Mouse (Mus musculus) cerebellum, adult 9-10 months (tissue): ENCODE results near the gene Sema6d.

Experiments
- DNase-seq: peaks from one replicate; pipeline ENCODE4 v3.0.0; 2022

Sema6d gene

DNA sequence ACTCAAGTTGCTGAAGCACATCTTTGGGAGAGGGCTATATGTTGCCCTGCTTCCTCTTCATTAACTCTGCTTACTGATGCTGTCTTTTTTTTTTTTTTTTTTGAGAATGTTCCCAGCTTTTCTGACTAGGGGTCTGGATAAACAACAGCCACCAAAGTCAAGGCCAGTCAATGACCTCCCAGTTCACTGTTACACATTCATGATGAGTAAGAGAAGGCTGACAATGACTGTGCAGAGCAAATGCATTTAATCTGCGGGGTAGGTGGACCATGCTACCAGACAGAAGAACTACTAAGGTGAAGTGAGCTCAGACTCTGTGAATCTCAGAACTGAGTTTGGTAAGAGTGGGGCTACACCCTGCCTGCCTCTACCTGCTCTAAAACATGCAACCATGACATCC lies 396.0 kb downstream of the Sema6d start:
- DNase-seq: no peak

DNA sequence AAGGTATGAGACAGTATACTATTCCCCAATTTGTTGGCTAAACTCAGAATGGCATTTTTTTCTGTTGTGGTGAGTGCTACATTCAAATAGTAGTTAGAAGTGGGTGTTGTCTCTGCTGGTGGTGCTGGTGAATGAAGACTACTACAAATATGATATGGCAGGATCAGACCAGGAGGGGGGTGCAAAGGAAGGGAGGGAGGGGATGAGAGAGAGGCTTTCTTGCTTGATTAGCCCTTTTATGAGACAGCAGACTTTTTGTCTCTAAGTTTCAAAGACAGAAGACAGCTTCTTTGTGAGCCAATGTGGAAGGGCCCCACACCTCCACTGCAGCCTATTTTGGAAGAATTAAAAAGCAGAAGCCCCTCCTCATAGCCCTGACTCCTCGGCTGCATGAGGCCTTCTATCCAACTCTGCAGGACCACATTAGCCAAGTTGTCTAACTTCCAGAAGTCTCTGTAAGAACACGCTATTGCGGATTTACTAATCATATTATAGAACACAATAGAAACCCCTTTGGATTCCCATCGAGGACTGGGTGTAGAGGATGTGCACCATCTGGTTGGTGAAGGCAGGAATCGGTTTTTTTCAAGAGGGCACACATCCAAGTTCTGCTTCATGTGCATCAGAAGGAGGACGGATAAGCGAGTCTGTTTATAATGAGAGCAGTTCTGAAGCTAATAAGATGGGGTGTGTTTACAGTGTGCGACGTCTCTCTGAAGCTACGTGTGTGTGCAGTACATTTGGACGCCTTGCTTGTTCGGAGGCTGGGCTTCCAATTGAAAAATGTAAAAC lies 400.4 kb downstream of the Sema6d start:
- no peak for DNase-seq

DNA sequence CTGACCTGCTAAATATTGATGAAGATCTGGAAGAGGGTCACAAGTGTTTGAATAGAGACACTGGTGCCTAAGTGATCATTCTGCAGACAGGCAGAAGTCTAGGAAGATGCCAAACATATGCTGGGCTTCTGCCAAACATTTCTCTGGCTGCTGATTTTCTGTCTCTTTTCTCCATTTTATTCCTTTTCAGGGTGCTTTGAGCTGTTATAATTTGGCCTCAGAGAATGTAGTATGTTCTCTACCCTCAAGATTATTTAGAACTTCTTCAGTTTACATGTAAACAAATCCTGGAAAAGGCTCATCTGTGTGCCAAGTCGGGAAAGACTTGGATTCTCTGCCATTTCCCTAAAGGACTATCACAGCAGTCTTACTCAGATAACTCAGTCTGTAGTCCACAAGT lies 406.0 kb downstream of the Sema6d start:
- no peak for DNase-seq

DNA sequence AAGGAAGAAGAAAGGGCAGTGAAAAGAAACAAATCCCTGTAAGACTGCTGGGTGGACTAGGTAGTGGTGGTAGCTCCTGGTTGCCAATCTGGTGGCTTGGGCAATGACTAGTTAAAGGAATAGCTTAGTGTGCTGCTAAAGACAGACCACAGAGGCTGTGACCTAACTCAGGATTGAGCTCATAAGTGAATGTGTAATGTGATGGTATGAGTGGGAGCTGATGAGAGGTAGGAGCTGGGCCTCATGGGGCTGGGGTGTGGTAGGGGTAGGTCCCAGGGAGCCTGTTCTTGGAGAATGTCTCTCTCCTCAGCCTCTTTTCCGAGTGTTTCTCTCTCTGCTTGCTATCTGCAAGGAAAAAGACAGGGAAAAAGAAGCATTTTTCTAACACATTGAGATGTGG lies 409.9 kb downstream of the Sema6d start:
- no peak for DNase-seq

DNA sequence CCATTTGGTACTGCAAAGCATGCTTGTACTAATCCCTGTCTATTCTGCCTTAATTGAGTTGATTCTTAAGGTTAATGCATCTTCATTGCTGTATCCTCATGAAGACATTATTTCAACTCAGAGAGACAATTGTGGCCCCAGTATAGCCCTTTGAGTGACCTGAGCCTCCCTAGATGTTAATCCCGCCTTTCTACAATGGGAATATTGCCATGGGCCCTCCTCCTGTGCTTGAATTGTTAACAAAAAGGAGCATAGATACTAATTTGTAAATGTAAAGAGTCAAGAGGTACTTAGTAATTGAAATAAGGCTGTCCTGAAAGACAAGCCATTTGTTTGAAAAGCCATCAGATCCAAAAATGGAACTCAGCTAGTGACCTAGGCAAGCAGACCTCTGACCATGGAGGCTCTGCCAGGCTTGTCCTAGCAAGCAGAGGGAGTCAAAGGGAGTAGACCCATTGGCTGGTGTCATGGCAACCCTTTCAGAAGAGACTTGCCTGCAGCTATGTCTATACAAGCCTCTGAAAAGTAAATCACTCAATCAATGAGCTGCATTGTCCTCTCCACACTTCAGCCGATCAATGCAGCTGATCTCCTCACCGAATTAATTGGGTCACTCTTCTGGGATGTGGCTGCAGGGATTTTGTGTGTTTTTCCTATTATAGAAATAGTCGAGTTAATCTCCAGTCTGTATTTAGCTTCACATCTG lies 416.2 kb downstream of the Sema6d start:
- DNase-seq: no peak

DNA sequence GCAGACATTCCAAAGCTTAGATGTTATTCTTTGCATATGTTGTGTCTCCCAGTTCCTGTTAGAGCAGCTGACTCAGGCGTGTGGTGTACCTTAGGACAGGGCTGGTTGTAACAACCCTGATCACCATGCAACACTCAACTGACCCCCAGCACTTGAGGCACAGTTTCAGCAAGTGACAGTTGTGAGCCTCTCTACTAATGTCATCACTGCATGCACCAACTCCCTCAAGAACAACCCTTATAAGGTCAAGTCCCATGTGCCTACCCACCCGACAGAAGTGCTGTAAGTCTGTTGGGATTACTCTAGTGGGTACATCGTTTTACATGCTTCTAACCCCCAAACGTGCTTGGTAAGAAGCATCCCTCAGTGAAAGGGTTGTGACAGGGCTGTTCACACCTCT lies 418.0 kb downstream of the Sema6d start:
- DNase-seq: no peak

DNA sequence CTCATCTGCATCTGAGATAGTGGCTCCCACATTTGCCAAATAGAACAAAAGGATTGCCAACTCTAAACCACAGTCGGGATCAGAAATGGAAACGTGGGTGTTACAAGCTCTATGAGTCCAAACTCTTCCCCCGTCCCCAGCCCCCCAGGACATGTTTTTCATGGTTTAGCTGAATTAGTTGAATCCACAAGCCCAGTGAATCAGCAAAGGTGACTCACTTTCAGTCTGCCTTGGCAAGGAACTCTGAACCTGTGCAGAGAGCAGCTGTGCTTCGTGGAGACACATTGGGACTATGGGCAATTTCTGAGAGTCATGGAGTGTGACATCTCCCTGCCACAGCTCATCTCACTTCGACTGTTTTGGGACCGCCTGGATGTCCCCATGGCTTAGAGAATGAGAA lies 419.7 kb downstream of the Sema6d start:
- no peak for DNase-seq

DNA sequence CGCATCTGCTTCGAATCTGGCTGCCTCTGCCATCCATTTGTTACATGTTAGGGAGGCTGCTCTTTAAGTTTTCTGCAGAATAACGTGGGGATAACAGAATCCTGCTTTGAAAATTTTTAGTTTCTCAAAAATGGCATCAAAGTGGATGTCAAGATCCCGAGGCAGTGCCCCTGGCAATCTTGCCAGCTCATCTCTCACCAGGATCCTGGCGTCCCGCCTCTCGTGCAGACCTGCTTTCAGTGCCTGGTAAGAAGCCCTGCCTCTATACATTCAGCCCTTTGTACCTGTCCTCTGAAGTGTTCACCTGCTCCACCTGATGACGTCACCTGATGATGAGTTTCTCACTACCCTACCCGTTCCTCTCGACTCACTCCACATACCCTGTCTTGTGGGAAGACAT lies 422.1 kb downstream of the Sema6d start:
- DNase-seq: no peak

DNA sequence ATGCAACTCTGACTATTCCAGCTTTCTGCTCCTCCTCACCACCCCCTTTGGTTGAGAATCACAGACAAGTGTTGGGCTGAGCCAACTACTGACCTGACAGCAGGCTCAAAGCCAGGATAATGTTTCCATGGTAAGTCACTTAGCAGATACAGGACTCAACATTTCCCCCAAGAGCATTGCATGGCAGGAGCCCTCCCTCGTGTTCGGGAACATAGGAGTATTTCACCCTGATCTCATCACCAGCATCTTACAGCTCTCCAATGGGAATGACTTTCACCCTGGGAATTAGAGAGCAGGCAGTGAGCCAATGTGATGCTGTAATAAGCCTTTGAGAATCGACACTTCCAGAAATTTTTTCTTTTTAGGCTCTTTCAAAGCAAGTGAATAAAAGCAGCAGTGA lies 432.7 kb downstream of the Sema6d start:
- DNase-seq: no peak

DNA sequence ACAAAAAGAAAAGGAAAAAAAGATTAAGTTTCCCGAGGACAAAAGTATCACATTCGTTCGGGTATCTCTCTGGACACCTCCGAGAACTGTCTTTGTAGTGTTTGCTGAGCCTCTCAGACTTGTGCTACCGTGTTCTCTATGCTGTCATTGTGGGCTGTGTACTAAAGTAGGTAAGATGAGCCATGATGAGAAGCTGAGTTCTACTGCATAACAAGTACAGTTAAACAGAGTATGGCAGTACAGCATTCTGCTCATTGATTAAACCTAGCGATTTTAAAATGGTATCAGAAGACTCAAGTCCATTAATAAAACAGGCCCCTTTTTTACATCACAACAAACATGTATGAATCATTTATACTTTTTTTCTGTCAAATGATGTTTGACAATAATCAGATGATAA lies 433.9 kb downstream of the Sema6d start:
- no peak for DNase-seq

DNA sequence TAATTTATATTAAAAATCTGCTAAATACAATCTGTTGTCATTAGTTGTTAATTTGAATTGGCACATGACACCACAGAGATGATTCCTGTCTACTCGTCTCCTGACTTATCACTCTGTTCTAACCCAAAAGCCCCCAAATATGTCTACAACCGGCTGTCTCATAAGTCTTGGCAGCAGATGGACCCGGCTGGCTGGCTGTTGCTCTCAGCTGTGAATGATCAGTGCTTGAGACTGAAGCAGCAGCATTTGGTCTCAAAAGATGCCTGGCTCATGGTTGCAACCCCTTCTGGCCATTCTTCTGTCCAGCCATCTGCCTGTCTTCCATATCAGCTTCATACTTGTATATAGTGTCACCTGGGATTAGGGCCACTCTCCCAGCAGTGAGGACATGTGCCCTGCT lies 434.4 kb downstream of the Sema6d start:
- DNase-seq: no peak

DNA sequence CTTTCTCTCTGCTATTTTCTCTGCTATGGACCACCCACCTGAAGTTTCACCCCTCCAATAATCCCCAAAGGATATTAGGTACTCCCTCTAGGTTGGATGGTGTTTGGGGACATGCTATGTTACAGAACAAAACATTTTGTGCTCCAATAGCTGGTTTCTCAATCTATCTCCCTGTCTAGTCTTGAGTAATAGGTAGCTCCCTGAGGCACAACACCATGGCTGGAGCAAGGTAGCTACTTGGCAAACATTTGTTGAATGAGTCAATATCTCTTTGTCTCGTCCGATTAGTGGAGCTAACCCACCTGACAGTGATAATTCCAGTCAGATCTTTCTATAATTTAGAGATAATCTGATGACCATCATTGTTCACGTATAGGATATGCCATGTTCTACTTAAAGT lies 437.9 kb downstream of the Sema6d start:
- DNase-seq: no peak

DNA sequence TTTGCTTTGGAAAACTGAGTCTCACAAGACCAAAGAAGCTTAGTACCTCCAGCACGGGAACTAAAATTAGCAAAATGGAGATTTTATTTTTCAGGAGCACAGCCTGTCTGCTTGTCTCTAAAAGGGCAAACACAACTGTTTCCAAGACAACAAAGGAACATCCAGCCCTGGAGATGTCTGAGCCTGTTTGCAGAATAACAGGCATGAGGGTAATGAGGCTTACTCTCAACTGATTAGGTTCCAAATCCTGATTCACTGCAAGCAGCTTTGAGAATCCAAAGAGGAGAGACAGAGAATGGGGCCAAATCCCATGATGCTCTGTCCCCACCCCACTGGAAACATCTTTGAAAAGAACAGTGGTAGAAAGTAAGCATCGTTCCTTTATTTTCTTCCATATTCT lies 440.7 kb downstream of the Sema6d start:
- DNase-seq: no peak

DNA sequence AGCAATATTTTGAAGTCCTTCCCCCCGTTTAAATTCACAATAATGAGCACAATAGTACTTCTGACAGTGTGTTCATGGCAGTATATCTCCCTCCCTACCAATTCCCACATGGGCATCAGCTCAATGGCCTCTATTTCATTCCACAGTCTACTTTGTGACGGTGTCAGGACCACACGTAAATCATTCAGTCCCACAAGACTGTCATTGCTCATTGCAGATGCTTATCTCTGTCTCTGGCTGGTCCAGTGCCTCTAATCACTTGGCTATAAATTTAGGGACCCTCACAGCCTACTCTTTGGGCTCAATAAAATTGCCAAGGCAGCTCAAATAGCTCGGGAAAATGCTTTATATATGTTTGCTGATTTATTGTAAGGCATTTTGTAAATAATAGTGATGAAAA lies 441.3 kb downstream of the Sema6d start:
- DNase-seq: no peak

DNA sequence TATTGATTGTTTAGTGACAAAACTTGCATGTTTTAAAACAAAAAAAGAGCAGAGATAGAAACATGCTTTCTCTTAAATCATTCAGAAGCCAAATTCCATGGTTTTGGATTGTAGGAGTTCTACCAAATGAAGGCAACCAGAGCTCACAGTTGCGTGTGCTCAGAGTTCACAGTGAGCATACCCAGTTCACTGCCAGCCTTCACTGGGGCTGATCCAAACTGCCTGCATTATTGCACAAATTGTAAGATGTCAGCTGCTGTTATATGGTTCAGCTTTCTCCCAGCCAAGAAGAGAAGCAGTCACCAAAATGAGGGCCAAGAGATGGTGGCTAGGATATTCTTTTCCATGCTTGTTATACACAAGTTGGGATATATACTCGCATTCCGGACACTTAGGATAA lies 443.1 kb downstream of the Sema6d start:
- no peak for DNase-seq

DNA sequence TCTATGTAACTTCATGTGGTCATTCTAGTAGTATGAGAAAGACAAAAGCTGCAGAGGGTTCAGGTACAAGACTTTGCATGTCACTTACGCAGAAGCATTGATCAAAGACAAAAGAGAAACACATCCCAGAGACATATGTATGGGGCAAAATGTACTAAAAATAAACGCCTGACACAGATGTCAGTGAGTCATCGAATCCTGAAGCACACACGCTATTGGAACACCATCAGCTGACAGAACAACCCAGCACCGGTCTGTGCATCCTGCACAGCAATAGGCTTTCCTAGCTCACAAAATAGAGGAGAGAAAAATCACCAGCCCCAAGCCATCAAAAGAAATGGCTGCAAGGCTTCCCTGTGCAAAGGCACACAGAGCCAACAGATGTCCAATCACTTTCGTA lies 443.8 kb downstream of the Sema6d start:
- DNase-seq: no peak

DNA sequence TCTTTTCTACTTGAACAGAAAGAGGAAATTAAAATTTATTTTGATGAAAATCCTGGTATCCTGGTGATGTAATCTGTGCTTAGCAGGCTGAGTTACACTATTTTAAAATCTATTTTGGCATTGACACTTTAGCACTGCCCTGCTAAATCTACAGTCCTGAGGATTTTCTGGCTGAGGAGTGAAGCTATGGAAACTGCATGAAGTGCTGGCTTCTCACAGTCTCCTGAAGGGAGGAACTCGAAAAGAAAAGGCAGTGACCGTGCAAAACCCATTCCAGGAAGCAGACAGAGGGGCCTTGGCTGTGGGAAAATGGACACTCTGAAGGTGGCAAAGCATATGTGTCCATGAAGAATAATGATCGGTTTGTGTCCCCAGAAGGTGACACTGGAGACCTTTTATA lies 460.5 kb downstream of the Sema6d start:
- DNase-seq: no peak

DNA sequence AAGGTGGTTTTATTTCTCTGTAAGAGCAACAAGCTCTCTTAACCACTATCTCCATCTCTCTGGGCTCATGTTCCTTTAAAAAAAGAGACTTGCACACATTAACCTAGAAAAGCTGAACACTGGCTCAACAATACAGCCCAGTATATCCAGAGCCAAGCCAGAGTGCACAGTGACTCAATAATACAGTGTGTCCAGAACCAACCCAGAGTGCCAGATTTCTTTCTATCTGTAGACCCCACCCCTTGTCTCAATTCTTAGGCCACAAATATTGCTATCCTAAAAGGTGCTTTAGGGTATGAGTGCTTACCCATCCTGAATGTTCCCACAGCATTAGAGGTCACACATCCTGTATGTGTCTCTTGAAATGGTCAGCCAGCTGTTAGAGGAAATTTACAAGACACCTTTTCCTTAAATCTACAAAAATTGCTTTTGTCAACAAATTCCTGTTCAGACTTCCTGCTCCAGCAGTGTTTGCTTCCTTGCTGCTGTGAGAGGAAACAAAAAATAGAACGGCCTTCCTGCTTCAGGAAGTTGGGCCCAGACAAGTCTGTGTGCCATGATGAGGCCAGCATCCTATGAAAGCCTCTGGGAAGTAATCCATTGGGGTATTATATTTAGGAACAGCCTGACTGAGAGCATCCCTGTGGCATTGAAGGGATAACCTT lies 465.1 kb downstream of the Sema6d start:
- no peak for DNase-seq

DNA sequence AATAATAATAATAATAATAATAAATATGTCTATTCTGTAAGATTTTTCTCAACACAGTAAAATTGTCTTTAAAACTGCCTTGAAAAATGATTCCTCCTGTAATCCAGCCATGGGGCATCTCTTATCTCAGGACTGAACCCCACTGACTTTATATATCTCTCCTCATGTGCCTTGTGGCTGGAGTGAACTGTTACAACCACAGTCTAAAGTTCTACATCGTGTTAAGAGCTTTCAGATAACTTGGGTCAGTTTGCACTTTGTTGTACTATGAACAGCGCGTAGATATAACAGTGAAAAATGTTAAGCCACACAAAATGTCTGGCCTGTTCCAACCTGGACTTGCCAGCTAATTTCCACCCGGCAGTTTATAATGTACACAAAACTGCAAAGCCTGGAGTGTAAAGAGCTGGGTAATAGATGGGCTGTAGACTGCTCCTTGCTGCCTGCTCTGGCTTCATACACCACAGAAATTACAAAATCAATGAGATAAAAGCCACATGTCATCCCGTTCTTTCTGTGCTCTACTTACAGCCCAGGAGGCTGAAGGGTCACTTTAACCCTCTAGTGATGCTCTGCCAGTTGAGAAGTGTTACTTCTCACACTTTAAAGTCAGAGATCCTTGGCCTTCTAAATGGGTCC lies 467.2 kb downstream of the Sema6d start:
- no peak for DNase-seq

DNA sequence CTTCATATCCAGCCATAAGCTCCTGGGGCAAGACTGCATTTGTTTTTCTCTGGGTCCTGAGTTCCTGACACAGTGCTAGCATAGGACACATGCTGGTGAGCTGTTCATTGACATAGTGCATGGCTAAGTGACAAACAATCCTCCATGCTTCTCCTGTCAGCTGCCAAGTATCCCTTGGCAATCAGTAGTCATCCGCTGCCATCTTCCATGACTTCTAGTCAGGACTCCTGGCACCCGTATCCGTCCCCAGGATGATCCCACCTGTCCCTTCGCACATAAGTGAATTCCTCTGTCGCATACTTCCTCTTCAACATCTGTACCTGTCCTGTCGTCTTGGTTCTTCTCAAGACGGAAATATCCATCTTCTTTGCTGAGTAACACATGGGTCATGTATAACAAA lies 468.3 kb downstream of the Sema6d start:
- DNase-seq: no peak

DNA sequence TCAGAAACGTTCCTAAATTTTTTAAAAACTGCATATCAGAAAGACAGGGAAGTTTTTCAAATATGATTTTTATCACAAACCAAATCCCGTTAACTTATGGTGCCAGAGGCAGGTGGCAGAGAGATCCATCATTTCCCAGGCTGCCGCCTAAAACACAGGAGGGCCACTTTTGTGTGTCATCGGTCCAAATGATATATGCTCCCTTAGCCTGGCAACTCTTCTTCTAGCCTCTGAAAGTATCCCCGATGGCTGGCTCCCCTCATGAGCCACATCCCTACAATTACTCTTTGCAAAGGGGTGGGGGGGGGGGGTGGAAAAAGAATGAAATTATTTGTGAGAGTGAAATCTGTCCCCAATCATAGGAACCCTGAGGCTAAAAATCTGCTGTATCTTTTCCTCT lies 471.9 kb downstream of the Sema6d start:
- no peak for DNase-seq

DNA sequence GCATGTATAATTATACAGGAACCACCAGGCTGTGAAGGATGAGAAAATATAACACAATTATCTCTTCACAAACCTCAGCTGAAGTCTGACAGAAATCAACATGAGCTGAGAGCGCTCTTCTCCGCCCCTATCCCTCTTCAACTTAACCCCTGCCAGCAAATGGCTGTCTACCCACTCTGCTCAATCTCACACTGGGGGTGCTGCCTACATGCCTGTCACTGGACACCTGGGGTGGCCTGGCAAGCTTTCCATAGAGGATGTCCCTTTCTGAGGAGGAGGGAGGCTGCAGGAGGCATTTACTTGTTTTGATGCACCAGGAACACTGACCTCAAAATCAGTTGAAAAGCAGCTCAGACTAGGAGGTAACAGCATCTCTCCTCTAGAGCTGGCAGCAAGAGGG lies 472.3 kb downstream of the Sema6d start:
- no peak for DNase-seq

DNA sequence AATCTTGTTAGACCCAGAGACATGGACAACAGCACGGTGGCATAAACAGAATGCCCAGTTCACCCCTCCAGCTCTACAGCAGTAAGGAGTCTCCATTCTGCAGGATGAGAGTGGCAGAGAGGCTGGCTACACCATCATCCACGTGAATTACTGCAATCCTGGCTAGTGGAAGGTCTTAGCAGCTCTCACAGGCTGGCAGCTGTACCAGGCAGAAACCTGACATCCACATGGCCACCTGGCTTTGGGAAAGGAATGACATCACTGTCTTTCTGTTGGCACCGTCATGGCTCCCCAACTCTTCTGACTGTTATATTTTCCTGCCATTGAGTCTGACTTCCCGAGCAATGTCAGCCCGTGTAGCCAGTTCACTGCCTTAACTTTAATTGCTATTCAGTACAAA lies 474.0 kb downstream of the Sema6d start:
- no peak for DNase-seq

DNA sequence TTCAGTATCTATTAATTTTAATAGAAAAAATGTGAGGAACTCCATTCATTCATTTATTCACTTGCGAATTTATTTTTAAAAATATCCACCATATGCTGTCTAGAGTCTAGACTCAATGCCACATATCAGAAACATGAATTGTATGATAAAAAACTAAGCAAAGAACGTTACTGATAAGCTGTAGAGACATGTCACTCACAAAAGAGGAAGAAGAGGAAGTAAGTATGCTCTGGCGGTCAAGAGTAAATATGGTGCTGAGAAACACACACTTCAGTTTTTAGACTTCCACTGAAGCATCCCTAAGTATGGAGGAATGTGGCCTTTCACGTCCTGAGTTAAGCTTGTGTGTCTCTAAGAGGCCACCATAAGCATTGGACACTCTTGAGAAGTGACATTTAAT lies 484.0 kb downstream of the Sema6d start:
- no peak for DNase-seq
